Mouse (Mus musculus) gastrocnemius, adult 8-10 months (tissue): ENCODE measurements around the gene Gm26938. TPM values are rescaled to one million over a fixed set of nuclear protein-coding genes. Genes with fewer than 3 reads are reported as not detected.

Source experiments
- DNase-seq, 2 experiments: peaks; one replicate each; pipeline ENCODE4 v3.0.0; 2022; ENCODE audit warnings: low spot score in 2 of 2
- total RNA-seq, 4 experiments: library from RNA; stranded (reverse); gene quantifications; 2 replicates each; pipeline ENCODE4 v1.2.4; 2022

Gene Gm26938
- total RNA-seq, 4 experiments from 2014 or later = not detected

- no peak for DNase-seq
Measured at GRCm38 (mm10) chr5:139816445-139816844, 9.8 kb downstream of the Gm26938 start.

DNA sequence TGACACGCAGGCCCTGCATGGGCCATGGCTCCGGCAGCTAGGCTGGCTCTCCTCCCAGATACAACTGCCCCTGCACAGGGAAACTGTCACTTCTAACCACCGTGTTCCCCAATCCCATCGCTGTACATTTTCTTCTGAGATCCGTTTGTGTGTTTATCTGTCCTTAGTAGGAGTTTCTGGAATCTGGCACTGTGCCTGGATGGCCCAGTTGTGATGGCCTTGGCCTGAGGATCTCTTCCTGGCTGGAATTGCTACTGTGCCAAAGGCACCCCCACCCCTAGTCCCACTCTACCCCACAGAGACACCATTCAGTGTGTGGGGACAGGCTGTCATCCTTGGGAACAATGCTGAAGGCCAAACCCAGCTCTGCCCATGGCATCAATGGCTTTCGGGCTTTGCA is 10.2 kb downstream of the Gm26938 start:
- DNase-seq = no peak

- no peak for DNase-seq
Measured at GRCm38 (mm10) chr5:139813963-139814381, 12.2 kb downstream of the Gm26938 start.

DNA sequence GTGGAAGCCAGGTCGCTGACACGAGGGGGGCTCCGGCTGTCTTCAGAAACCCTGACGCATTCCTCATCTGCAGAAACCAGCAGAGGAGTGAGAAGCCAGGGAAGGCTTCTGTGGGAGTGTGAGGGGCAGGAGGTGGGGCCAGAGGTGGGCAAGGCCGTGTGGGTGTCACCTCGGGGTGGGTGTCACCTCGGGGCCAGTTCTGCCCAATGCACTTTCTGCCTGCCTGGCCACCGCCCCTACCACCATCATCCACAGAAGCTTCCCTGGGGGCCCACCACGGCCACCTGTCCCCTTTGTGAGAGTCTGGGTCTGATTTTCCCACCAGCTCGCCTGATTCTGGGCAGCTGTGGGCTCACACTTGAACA is 13.1 kb downstream of the Gm26938 start:
- no peak for DNase-seq

GRCm38 (mm10) chr5:139812398-139813125 is 13.6 kb downstream of the Gm26938 start:
- no peak for DNase-seq

- DNase-seq = no peak
Measured at GRCm38 (mm10) chr5:139811677-139812397, 14.4 kb downstream of the Gm26938 start.

GRCm38 (mm10) chr5:139809397-139809796 is 16.8 kb downstream of the Gm26938 start:
- DNase-seq = no peak

DNA sequence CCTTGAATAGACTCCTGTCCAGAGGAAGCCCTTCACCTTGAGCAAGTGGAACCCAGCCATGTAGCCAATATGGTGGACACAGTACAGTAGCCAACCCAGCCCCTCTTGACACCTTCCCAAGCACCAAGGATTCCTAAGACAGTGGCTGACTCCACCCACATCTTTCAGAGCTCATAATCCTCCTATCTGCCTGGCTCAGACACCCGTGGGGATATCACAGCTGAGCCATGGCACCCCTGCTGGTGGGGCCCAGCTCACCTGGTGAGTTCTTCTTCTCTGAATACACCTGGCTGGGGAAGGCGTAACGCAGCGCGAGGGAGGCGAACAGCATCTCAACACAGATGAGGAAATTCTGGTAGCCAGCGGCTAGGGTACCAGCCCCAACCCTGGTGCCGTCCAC is 20.3 kb downstream of the Gm26938 start:
- no peak for DNase-seq

DNA sequence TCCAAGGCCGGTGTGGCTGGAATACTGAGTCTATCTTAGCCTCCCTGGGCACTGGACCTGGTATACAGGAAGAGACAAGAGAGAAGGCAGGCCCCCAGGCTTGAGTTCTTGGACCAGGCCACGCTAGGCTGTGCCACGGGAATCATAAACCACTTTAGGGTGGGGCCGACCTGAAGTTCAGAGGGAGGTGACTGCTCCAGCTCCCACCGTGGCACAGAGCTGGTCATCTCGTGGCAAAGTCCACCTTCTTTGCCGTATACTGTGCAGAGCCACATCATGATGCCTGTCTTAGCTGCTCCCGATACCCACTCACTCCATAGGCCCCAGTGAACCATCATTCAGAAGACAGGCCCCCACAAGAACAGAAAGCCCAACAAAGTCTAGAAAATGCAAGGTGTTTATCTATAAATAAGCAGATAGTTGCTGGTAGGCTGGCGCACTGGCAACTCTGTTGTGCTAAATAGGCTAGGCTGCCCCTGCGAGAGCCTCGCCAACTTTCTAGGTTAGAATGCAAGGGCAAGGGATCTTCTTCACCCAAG is 21.6 kb downstream of the Gm26938 start:
- no peak for DNase-seq

GRCm38 (mm10) chr5:139804107-139804551 is 22.1 kb downstream of the Gm26938 start:
- DNase-seq = no peak

GRCm38 (mm10) chr5:139803601-139804102 is 22.6 kb downstream of the Gm26938 start:
- no peak for DNase-seq

DNA sequence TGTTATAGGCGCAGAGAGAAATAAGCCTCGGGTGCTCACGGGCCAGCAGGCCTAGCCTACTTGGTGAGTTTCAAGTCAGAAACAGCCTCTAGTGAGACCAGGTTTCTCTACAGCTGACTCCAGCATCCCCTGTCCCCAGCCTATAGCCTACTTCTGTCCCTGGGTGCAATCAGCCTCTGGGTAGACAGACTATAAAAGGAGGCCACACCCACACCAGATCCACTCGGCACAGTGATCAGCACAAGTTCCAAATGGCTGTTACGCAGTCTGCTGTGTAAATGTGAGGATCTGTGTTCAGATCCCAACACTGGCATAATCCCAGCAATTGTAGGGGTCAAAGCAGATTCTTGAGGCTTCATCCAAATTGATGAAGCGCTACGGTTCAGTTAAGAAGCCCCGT is 23.0 kb downstream of the Gm26938 start:
- no peak for DNase-seq

DNA sequence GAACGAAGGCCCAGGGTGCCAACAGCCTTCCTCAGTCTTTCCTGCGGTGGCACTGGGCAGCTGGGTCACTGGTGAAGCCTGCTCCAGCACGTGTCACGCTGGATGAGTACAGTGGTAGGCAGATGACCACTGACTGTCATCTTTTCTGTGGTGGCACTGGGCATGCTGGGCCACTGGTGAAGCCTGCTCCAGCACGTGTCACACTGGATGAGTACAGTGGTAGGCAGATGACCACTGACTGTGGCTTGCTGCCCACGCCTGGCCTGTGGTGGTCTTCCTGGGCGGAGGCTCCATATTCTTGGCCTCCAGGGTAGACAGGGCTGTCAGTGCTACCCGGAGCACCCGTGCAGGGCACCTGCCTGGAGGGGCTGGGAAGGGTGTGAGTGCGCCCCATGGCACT is 24.3 kb downstream of the Gm26938 start:
- no peak for DNase-seq

DNA sequence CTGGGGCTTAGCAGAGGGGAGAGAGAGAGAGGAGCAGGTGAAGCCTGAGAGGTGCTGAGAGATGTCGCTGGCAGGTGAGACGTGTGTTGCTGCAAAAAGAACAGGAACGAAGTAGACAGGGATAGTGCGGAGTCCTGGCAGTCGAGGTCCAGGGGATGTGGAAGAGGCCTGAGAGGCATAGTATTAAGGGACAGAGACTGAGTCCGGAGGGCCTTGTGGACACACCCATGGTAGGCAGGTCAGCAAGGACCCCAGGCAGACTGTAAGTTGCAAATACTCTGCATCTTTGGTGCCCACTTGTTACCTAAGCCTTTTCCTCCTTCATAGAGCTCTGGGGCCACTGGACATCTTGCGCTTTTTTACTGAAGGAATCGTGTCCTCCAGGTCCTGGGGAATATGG is 25.0 kb downstream of the Gm26938 start:
- no peak for DNase-seq

DNA sequence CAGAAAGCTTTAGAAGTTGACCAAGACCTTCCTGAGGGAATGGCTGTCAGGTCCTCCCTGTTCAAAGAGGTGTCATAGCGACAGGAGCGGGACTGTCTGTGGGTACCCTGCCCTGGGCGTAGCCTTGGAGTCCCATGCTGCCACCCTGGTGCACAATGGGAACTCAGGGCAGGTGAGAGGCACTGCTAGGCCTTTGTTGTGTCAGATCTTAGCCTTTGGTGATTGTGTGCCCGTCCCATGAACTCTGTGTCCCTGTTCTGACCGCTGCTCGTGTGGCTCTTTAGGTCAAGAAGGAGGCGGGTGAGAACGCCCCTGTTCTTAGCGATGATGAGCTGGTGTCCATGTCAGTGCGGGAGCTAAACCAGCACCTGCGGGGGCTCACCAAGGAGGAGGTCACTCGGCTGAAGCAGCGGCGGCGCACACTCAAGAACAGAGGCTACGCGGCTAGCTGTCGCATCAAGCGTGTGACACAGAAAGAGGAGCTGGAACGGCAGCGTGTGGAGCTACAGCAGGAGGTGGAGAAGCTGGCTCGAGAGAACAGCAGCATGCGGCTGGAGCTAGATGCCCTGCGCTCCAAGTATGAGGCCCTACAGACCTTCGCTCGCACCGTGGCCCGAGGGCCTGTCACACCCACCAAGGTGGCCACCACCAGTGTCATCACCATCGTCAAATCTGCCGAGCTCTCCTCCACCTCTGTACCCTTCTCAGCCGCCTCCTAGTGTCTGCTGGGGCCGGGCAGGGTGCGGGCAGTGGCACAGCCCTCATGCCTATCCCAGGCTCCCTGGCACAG is 26.2 kb downstream of the Gm26938 start:
- no peak for DNase-seq

DNA sequence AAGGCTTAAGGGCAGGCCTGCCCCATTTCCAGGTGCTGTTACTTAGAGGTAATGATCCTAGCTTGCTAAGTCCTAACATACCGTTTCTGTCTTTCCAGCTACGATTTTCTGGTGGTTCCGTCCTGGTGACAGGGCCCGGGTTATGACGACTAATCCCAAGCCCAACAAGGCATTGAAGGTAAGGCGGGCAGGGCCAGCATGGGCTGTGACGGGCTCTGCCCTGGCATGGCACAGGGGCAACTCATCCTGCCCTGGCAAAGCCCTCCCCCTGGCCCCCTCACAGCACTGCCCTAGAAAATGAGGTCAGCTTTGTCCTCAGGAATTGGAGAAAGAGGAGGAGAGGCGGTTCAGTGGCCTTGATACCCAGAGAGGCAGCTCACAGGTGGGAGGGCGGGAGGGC is 27.2 kb downstream of the Gm26938 start:
- no peak for DNase-seq

- peak in 1 of 2 experiments; percentile 55 for DNase-seq
Measured at GRCm38 (mm10) chr5:139798168-139798900, 27.9 kb downstream of the Gm26938 start.

- DNase-seq = peak; percentile 78 to 83
Measured at GRCm38 (mm10) chr5:139797473-139798167, 28.6 kb downstream of the Gm26938 start.

GRCm38 (mm10) chr5:139796900-139797299 is 29.3 kb downstream of the Gm26938 start:
- DNase-seq = peak; percentile 92 to 94

DNA sequence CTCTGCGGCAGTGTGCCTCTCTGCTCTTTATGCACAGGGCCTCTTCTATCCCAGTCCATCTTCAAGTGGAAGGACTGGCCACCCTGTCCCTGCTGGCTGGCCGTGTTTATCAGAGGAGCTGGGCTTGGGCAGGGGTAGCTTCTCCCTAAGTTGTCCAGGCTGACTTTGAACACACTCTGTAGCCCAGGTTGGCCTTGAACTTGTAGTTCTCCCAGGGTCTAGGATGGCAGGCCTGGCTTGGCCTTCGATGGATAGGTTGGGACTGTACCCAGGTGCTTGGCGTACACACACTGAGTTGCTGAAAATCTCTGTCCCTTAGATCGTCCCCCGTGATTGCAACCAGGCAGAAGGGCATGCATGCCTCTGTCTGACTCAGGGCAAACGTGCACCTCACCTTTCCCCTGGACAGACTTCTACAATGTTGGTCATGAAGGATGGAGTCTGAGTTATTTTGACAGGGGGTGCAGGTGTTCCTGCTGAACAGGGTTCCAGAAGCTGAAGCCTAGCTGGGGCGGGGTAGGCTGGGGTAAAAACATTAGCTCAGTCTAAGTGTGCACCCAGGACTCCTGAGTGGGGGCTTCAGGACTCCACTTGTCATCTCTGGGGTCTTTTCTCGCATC is 30.1 kb downstream of the Gm26938 start:
- no peak for DNase-seq
